ENCODE assay signal across 12 mouse cellular contexts in the genomic region with DNA sequence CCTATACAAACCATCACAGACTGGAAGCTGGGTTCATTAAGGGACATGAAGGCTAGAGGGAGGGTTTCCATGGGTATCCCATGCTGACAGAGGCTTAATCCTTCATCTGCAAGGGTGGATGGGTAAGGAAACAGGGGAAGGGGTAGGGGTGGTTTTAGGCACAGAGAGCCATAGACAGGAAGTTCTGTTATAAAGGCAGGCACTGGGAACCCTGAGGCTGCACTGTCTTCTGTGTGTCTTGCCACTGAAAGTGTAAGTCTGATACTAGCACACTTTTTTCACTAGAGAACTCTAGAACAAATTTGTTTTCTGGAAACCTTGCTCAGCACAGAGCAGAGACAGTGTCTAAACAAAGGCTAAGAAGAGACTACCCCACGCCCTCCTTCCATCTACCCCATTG.
DNase-seq lines count a peak whose midpoint lies in the region; ATAC-seq and TF ChIP-seq lines count a peak whose summit lies in the region.
"Had no signal": no experiment of that assay in that cellular context is flagged by ENCODE, and none has a peak within 500 bp of the region (broad histone marks: within the 10 kb centered on the region; RNA-seq: fewer than 3 reads in every experiment).

No protein-coding gene starts in this region.

- DNase-seq in embryonic facial prominence, embryonic 11.5 days (ENCODE audit: low spot score), result no peak
- no peak for DNase-seq in embryonic facial prominence, embryonic 10.5 days (ENCODE audit: low spot score)
- no peak for DNase-seq in lung, adult 18-20 months
- peak; percentile 50 for DNase-seq in naive thymus-derived CD4-positive, alpha-beta T cell, adult 2 months (ENCODE audit: low read depth)
- DNase-seq in cerebellum, adult 2 months, result no peak
- no peak for DNase-seq in frontal cortex, postnatal 14 days (ENCODE audit: low spot score in 2 of 2)
- DNase-seq: adrenal gland, postnatal 10 days; cerebellum, postnatal 36 days; liver had no signal

- H3K4me2 ChIP-seq in embryonic facial prominence, embryonic 11.5 days (ENCODE audit: low read depth, low read length), result no peak overlapping the region
- no peak overlapping the region for H3K4me2 ChIP-seq in lung, embryonic 15.5 days

- 94% methylated on average over 1 of the region's 1 CpGs for WGBS in embryonic facial prominence, embryonic 11.5 days
- 93% methylated on average over 1 of the region's 1 CpGs for WGBS in embryonic facial prominence, embryonic 10.5 days
- WGBS in lung, embryonic 15.5 days, result 78% methylated on average over 1 of the region's 1 CpGs
- 94% methylated on average over 1 of the region's 1 CpGs for WGBS in cerebellum, adult 2 months

- TF ChIP-seq CTCF in embryonic fibroblast, embryonic 13.5 days (IDR thresholded peaks at IDR 0.05; ENCODE audit: borderline replicate concordance, insufficient read depth, low read length), result no peak
- TF ChIP-seq CTCF in cerebellum, adult 2 months (IDR thresholded peaks at IDR 0.05; ENCODE audit: borderline replicate concordance, insufficient read depth, low read depth, low read length), result no peak

- no peaks in the 10 kb centered on the region; the same call in 1 of the 2 replicates for H3K4me1 ChIP-seq in embryonic facial prominence, embryonic 11.5 days (ENCODE audit: control insufficient read depth, insufficient read depth, low read length)
- H3K4me1 ChIP-seq in embryonic facial prominence, embryonic 10.5 days, result peaks cover 17% of the 10 kb centered on the region
- H3K4me1 ChIP-seq in lung, embryonic 15.5 days, result peaks cover 27% of the 10 kb centered on the region
- H3K4me1 ChIP-seq in embryonic fibroblast, embryonic 13.5 days (ENCODE audit: control insufficient read depth, insufficient read depth, low read length), result 0 out of 2 replicates have a peak, but pooled peaks cover 3% of the 10 kb centered on the region
- H3K4me1 ChIP-seq in cerebellum, adult 2 months (ENCODE audit: control insufficient read depth, insufficient read depth, low read length), result no peaks in the 10 kb centered on the region

- H3K9me3 ChIP-seq in embryonic facial prominence, embryonic 11.5 days (replicated peaks; ENCODE audit: control insufficient read depth, low read length), result no peaks in the 10 kb centered on the region
- no peaks in the 10 kb centered on the region for H3K9me3 ChIP-seq in embryonic facial prominence, embryonic 10.5 days
- H3K9me3 ChIP-seq in lung, embryonic 15.5 days, result no peaks in the 10 kb centered on the region

- no peak for ATAC-seq in embryonic facial prominence, embryonic 11.5 days (replicated peaks; ENCODE audit: insufficient number of reproducible peaks, low FRiP score, low TSS enrichment, low read depth)
- ATAC-seq in lung, embryonic 15.5 days (ENCODE audit: borderline replicate concordance, extremely low read depth, low FRiP score, low TSS enrichment), result no peak
- ATAC-seq: midbrain, embryonic 16.5 days had no signal

- H3K4me3 ChIP-seq in embryonic facial prominence, embryonic 11.5 days (ENCODE audit: low read depth, low read length), result no peak overlapping the region
- H3K4me3 ChIP-seq in embryonic facial prominence, embryonic 10.5 days, result no peak overlapping the region
- no peak overlapping the region for H3K4me3 ChIP-seq in lung, embryonic 15.5 days
- H3K4me3 ChIP-seq in embryonic fibroblast, embryonic 13.5 days (ENCODE audit: insufficient read depth, low read length), result no peak overlapping the region
- no peak overlapping the region for H3K4me3 ChIP-seq in cerebellum, adult 2 months (replicated peaks; ENCODE audit: insufficient read depth, low read depth, low read length)

- H3K9ac ChIP-seq in embryonic facial prominence, embryonic 11.5 days (replicated peaks; ENCODE audit: low read length), result no peak overlapping the region
- H3K9ac ChIP-seq in lung, embryonic 15.5 days, result no peak overlapping the region

- peak overlapping the region; percentile 47; the same call in 1 of the 2 replicates for H3K27ac ChIP-seq in embryonic facial prominence, embryonic 11.5 days (replicated peaks; ENCODE audit: low read depth, low read length)
- H3K27ac ChIP-seq in embryonic facial prominence, embryonic 10.5 days (replicated peaks), result no peak overlapping the region; the same call in 1 of the 2 replicates
- H3K27ac ChIP-seq in lung, embryonic 15.5 days, result peak overlapping the region; percentile 75
- peak overlapping the region; percentile 59; the same call in 1 of the 2 replicates for H3K27ac ChIP-seq in embryonic fibroblast, embryonic 13.5 days (ENCODE audit: insufficient read depth, low read length)
- no peak overlapping the region for H3K27ac ChIP-seq in cerebellum, adult 2 months (ENCODE audit: insufficient read depth, low read length)

- H3K36me3 ChIP-seq in embryonic facial prominence, embryonic 11.5 days (replicated peaks; ENCODE audit: control insufficient read depth, insufficient read depth, low read depth, low read length), result no peaks in the 10 kb centered on the region
- no peaks in the 10 kb centered on the region for H3K36me3 ChIP-seq in embryonic facial prominence, embryonic 10.5 days (replicated peaks)
- H3K36me3 ChIP-seq in lung, embryonic 15.5 days, result no peaks in the 10 kb centered on the region

- TF ChIP-seq POLR2A in embryonic fibroblast, embryonic 13.5 days (IDR thresholded peaks at IDR 0.05; ENCODE audit: low read depth, low read length), result no peak
- TF ChIP-seq POLR2A in cerebellum, adult 2 months (IDR thresholded peaks at IDR 0.05; ENCODE audit: borderline replicate concordance, insufficient read depth, low read length), result no peak

- H3K27me3 ChIP-seq in embryonic facial prominence, embryonic 11.5 days (ENCODE audit: control insufficient read depth, insufficient read depth, low read length), result no peaks in the 10 kb centered on the region
- no peaks in the 10 kb centered on the region for H3K27me3 ChIP-seq in embryonic facial prominence, embryonic 10.5 days (replicated peaks; ENCODE audit: low read depth, poor library complexity, severe bottlenecking)
- H3K27me3 ChIP-seq in lung, embryonic 15.5 days, result no peaks in the 10 kb centered on the region
- H3K27me3 ChIP-seq in cerebellum, adult 2 months (ENCODE audit: control insufficient read depth, insufficient read depth, low read length), result no peaks in the 10 kb centered on the region

Comparison
In these comparisons a context has a peak if more than half of its experiments do, and no peak if none do; other contexts are left out.
1. H3K27ac ChIP-seq: peak in embryonic facial prominence, embryonic 11.5 days (single experiment), lung, embryonic 15.5 days (single experiment) and embryonic fibroblast, embryonic 13.5 days (single experiment); none in embryonic facial prominence, embryonic 10.5 days (single experiment) and cerebellum, adult 2 months (single experiment).